13 mouse cellular contexts compared by ENCODE assay signal in the genomic region with DNA sequence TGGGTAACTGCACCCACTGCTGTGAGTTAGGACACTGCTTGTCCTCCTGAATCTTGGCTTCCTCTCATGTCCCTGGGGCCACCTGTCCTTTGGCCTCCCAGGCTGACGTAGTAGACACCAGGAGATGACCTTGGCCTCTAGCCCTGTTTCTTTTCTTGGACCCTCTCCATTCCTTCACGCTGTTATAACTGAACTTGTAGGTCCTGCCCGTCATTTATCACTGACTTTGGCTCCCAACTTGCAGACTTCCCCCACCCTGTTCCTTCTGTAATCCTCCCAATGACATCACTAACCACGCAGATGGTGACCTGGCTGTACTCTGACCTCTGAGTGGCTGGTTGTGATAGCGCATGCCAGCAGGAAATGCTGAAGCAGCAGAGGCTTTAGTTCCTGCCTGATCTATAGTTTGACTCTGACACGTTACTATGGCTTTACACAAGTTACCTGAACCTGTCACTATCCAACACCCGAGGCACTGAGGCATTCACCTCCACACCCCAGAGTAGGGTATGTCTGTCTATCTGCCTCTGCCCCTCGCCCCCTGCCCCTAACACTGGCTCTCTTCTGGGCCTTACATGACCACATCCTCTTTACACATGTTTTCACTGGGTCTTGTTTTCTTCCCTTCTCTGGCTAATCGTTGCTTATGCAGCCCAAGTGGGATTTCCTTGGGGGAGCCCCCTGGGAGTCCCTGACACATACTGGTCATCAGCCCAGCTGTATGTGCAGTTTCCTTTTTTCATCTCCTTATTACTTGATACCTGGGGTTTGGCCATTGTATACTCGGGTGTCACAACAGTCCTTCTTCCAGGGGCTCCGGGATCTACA. TPM values are rescaled to one million over a fixed set of nuclear protein-coding genes. Genes with fewer than 3 reads are reported as not detected.
DNase-seq lines count a peak whose midpoint lies in the region; ATAC-seq and TF ChIP-seq lines count a peak whose summit lies in the region.
"Had no signal": no experiment of that assay in that cellular context is flagged by ENCODE, and none has a peak within 500 bp of the region (broad histone marks: within the 10 kb centered on the region; RNA-seq: fewer than 3 reads in every experiment).

No protein-coding gene starts in this region.

- no peak overlapping the region for H3K4me3 ChIP-seq in liver, postnatal 0 days (ENCODE audit: low read depth, low read length)
- H3K4me3 ChIP-seq in liver, embryonic 12.5 days, result no peak overlapping the region
- H3K4me3 ChIP-seq in small intestine, adult 2 months (ENCODE audit: low read depth, low read length), result no peak overlapping the region
- H3K4me3 ChIP-seq: embryonic facial prominence, embryonic 15.5 days had no signal

- TF ChIP-seq EP300 in liver, postnatal 0 days (IDR thresholded peaks at IDR 0.05; ENCODE audit: low read depth), result peak; percentile 56; the same call in 1 of the 2 replicates

- peak; percentile 94 for ATAC-seq in liver, postnatal 0 days
- ATAC-seq in liver, embryonic 12.5 days, result no peak

- no peak overlapping the region for H3K9ac ChIP-seq in liver, postnatal 0 days (replicated peaks)
- no peak overlapping the region for H3K9ac ChIP-seq in liver, embryonic 12.5 days
- H3K9ac ChIP-seq: embryonic facial prominence, embryonic 15.5 days; hindbrain, embryonic 14.5 days had no signal

- peak; percentile 52 for DNase-seq in liver, postnatal 0 days
- DNase-seq in ZHBTc4 (ENCODE audit: low read depth, low spot score), result peak; percentile 70
- DNase-seq in kidney, adult 9 months, result peak; percentile 66
- DNase-seq in cerebellum, postnatal 36 days, result no peak
- no peak for DNase-seq in left cerebral cortex, postnatal 36 days (ENCODE audit: low spot score in 2 of 2)
- DNase-seq: gastrocnemius, postnatal 25 days; left cerebral cortex, postnatal 4 days; midbrain, embryonic 14.5 days; thymus, adult 18-20 months had no signal

- no peak overlapping the region for H3K4me2 ChIP-seq in liver, postnatal 0 days (ENCODE audit: low read depth, low read length)
- no peak overlapping the region for H3K4me2 ChIP-seq in liver, embryonic 12.5 days
- H3K4me2 ChIP-seq: embryonic facial prominence, embryonic 15.5 days; hindbrain, embryonic 14.5 days had no signal

- intact Hi-C loops in left cerebral cortex, postnatal 36 days (cut with DNase I), result no loop called here

- TF ChIP-seq CTCF in liver, postnatal 0 days (IDR thresholded peaks at IDR 0.05; ENCODE audit: low read depth), result no peak
- TF ChIP-seq CTCF in small intestine, adult 2 months (IDR thresholded peaks at IDR 0.05; ENCODE audit: extremely low read depth, insufficient read length, insufficient replicate concordance, low read depth, low read length), result no peak

- H3K9me3 ChIP-seq in liver, postnatal 0 days (ENCODE audit: low read length), result no peaks in the 10 kb centered on the region
- no peaks in the 10 kb centered on the region for H3K9me3 ChIP-seq in liver, embryonic 12.5 days (replicated peaks)
- H3K9me3 ChIP-seq: embryonic facial prominence, embryonic 15.5 days had no signal

- TF ChIP-seq POLR2A in small intestine, adult 2 months (IDR thresholded peaks at IDR 0.05; ENCODE audit: low read depth, low read length), result no peak

- no peaks in the 10 kb centered on the region for H3K36me3 ChIP-seq in liver, postnatal 0 days (replicated peaks; ENCODE audit: insufficient read depth, low read length)
- H3K36me3 ChIP-seq in liver, embryonic 12.5 days, result no peaks in the 10 kb centered on the region
- H3K36me3 ChIP-seq in small intestine, adult 2 months (ENCODE audit: control insufficient read depth, insufficient read depth, low read length), result no peaks in the 10 kb centered on the region
- H3K36me3 ChIP-seq: embryonic facial prominence, embryonic 15.5 days had no signal

- H3K4me1 ChIP-seq in liver, postnatal 0 days (ENCODE audit: insufficient read depth), result peaks cover 13% of the 10 kb centered on the region
- peaks cover 7% of the 10 kb centered on the region for H3K4me1 ChIP-seq in liver, embryonic 12.5 days
- peaks cover 26% of the 10 kb centered on the region for H3K4me1 ChIP-seq in small intestine, adult 2 months (ENCODE audit: control insufficient read depth, insufficient read depth, insufficient read length, low read length)
- H3K4me1 ChIP-seq: embryonic facial prominence, embryonic 15.5 days had no signal

- H3K27ac ChIP-seq in liver, postnatal 0 days (ENCODE audit: low read depth), result peak overlapping the region; percentile 59
- no peak overlapping the region for H3K27ac ChIP-seq in liver, embryonic 12.5 days
- H3K27ac ChIP-seq in small intestine, adult 2 months (ENCODE audit: insufficient read depth, low read depth, low read length), result peak overlapping the region; percentile 75
- H3K27ac ChIP-seq: embryonic facial prominence, embryonic 15.5 days; hindbrain, embryonic 14.5 days had no signal

- H3K27me3 ChIP-seq in liver, postnatal 0 days (ENCODE audit: insufficient read depth, low read length), result no peaks in the 10 kb centered on the region
- peaks cover 26% of the 10 kb centered on the region for H3K27me3 ChIP-seq in liver, embryonic 12.5 days (replicated peaks)
- H3K27me3 ChIP-seq in small intestine, adult 2 months (ENCODE audit: control insufficient read depth, insufficient read depth, low read length), result no peaks in the 10 kb centered on the region
- H3K27me3 ChIP-seq: embryonic facial prominence, embryonic 15.5 days had no signal

- WGBS in liver, postnatal 0 days (ENCODE audit: insufficient replicate concordance), result 29% methylated on average over 11 of the region's 11 CpGs
- WGBS in liver, embryonic 12.5 days (ENCODE audit: insufficient replicate concordance), result 30% methylated on average over 11 of the region's 11 CpGs
- 27% methylated on average over 11 of the region's 11 CpGs for WGBS in small intestine, adult 2 months

RNA-seq across cellular contexts. Expression of a gene that starts 2.4 kb away (rescaled TPM):
- polyA plus RNA-seq in liver, postnatal 0 days (2015; fragmentation: Nextera tagmentation; extraction: Ambion mirVana), result 0.64 and 0.88 TPM in 2 replicates
- polyA plus RNA-seq in liver, embryonic 12.5 days (2016; fragmentation: Nextera tagmentation; extraction: Ambion mirVana), result 0.29 and 0.39 TPM in 2 replicates
- 0.25 and 3.3 TPM in 2 replicates for polyA plus RNA-seq in small intestine, adult 2 months (2012; rRNA removed)
- not detected for total RNA-seq in left cerebral cortex, postnatal 36 days (2021)
- total RNA-seq: gastrocnemius, postnatal 25 days; left cerebral cortex, postnatal 4 days had no signal
- polyA plus RNA-seq: midbrain, embryonic 14.5 days had no signal

RNA-seq across cellular contexts. Expression of a gene that starts 15.5 kb away (rescaled TPM):
- polyA plus RNA-seq in liver, postnatal 0 days (2015; fragmentation: Nextera tagmentation; extraction: Ambion mirVana), result 39.5 and 39.6 TPM in 2 replicates
- 4.0 and 4.1 TPM in 2 replicates for polyA plus RNA-seq in liver, embryonic 12.5 days (2016; fragmentation: Nextera tagmentation; extraction: Ambion mirVana)
- 0.20 and 1.0 TPM in 2 replicates for polyA plus RNA-seq in small intestine, adult 2 months (2012; rRNA removed)
- 10 to 100 TPM in 1 of 2 experiments, 1 to 10 TPM in 1; 7.8 to 10.2 TPM for total RNA-seq in left cerebral cortex, postnatal 36 days (2021)

RNA-seq across cellular contexts. Expression of a gene that starts 26.2 kb away (rescaled TPM):
- not detected in 2 replicates for polyA plus RNA-seq in liver, postnatal 0 days (2015; fragmentation: Nextera tagmentation; extraction: Ambion mirVana)
- not detected in 2 replicates for polyA plus RNA-seq in liver, embryonic 12.5 days (2016; fragmentation: Nextera tagmentation; extraction: Ambion mirVana)
- not detected in 2 replicates for polyA plus RNA-seq in small intestine, adult 2 months (2012; rRNA removed)
- not detected for total RNA-seq in left cerebral cortex, postnatal 36 days (2021)
- total RNA-seq: gastrocnemius, postnatal 25 days; left cerebral cortex, postnatal 4 days had no signal
- polyA plus RNA-seq: hindbrain, embryonic 14.5 days; midbrain, embryonic 14.5 days had no signal

RNA-seq across cellular contexts. Expression of a gene that starts 38.3 kb away (rescaled TPM):
- polyA plus RNA-seq in liver, postnatal 0 days (2015; fragmentation: Nextera tagmentation; extraction: Ambion mirVana), result 30.8 and 41.9 TPM in 2 replicates
- 4.4 and 5.8 TPM in 2 replicates for polyA plus RNA-seq in liver, embryonic 12.5 days (2016; fragmentation: Nextera tagmentation; extraction: Ambion mirVana)
- polyA plus RNA-seq in small intestine, adult 2 months (2012; rRNA removed), result 25.1 and 48.9 TPM in 2 replicates
- total RNA-seq in left cerebral cortex, postnatal 36 days (2021), result 1 to 10 TPM in 1 of 2 experiments, under 1 TPM in 1; 0.48 to 2.0 TPM
- total RNA-seq: gastrocnemius, postnatal 25 days had no signal
- polyA plus RNA-seq: hindbrain, embryonic 14.5 days; midbrain, embryonic 14.5 days had no signal

Comparison
In these comparisons a context has a peak if more than half of its experiments do, and no peak if none do; other contexts are left out.
1. DNase-seq: peak in liver, postnatal 0 days (single experiment), ZHBTc4 (single experiment) and kidney, adult 9 months (single experiment); none in cerebellum, postnatal 36 days (0 of 2) and left cerebral cortex, postnatal 36 days (0 of 2).